Mouse (Mus musculus): ENCODE results near the gene Gm9758.
"Not testable (repeated sequence)": the region's sequence is repeated elsewhere in the genome, so short reads cannot be mapped to it uniquely, and the experiment has no call there.

Gene Gm9758

GRCm38 (mm10) chr5:14892242-14892641 lies 22.5 kb downstream of the Gm9758 start:
- DNase-seq (ENCODE audit: low read depth, low spot score) = no peak
- no peaks in the 10 kb centered on the region for H3K27me3 ChIP-seq (ENCODE audit: control insufficient read depth, insufficient read depth, low read length, poor library complexity, severe bottlenecking)
- no peaks in the 10 kb centered on the region for H3K36me3 ChIP-seq (ENCODE audit: control insufficient read depth, insufficient read depth, low read length, poor library complexity, severe bottlenecking)

DNA sequence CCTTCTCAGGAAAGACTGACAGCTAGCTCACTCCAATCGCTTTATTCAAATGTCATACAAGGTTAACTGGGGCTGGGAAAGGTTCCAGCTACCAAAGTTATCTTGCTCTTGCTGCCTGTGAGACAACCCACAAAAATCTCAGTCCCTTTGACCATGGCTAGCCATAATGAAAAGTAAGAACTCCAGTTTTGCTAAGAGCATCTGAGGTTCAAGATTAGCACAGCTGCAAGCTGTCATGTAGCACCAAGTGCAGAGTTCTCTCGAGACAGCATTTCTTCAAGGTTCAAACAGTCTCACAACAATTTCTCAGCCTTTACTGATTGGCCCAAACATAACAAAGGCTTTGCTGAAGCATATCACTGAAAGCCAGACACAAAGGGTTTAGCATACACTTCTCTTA lies 29.4 kb downstream of the Gm9758 start:
- H3K36me3 ChIP-seq (ENCODE audit: control insufficient read depth, insufficient read depth, low read length, poor library complexity, severe bottlenecking); H3K27me3 ChIP-seq (ENCODE audit: control insufficient read depth, insufficient read depth, low read length, poor library complexity, severe bottlenecking); DNase-seq (ENCODE audit: low read depth, low spot score): not testable (repeated sequence)
